Mouse (Mus musculus) ES-E14 (cell line): Measurements from ENCODE around the gene Rnasek. TPM values are rescaled to one million over a fixed set of nuclear protein-coding genes. Genes with fewer than 3 reads are reported as not detected.

Source experiments
- DNase-seq: peaks from one replicate; pipeline ENCODE4 v3.0.0-alpha.2; 2013; ENCODE audit warnings: low read depth, low spot score
- H3K27ac ChIP-seq: 2 replicates; pipeline ENCODE4 v1.5.1; 2012; ENCODE audit warnings: low read depth, mild to moderate bottlenecking, low read length, moderate library complexity, mixed read lengths; ENCODE audit not compliant: poor library complexity, insufficient read depth, severe bottlenecking
- H3K36me3 ChIP-seq: 2 replicates; pipeline ENCODE4 v1.6.1; 2012; ENCODE audit warnings: mild to moderate bottlenecking, low read length, moderate library complexity, mixed read lengths; ENCODE audit not compliant: control insufficient read depth, poor library complexity, insufficient read depth, severe bottlenecking
- H3K4me1 ChIP-seq, 2 experiments: fragments of 150-350 bp in 1 of 2; sonication (generic) in 1 of 2; 2 replicates each; pipeline ENCODE4 v1.6.1; 2012; ENCODE audit warnings: low read length in 2 of 2, mild to moderate bottlenecking in 1 of 2, mixed read lengths in 1 of 2; ENCODE audit not compliant: control insufficient read depth in 2 of 2, insufficient read depth in 2 of 2, poor library complexity in 1 of 2
- H3K4me3 ChIP-seq, 2 experiments: fragments of 150-350 bp in 1 of 2; sonication (generic) in 1 of 2; 2 replicates each; pipeline ENCODE4 v1.5.1; 2012; ENCODE audit warnings: low read length in 2 of 2, low read depth in 1 of 2, mild to moderate bottlenecking in 1 of 2, mixed read lengths in 1 of 2; ENCODE audit not compliant: insufficient read depth in 1 of 2, poor library complexity in 1 of 2, severe bottlenecking in 1 of 2
- H3K9ac ChIP-seq: 2 replicates; pipeline ENCODE4 v1.6.1; 2012; ENCODE audit warnings: low read depth, mild to moderate bottlenecking, low read length, mixed read lengths; ENCODE audit not compliant: poor library complexity, insufficient read depth, severe bottlenecking
- H3K9me3 ChIP-seq: fragments of 150-350 bp; sonication (generic); 2 replicates; pipeline ENCODE4 v1.6.1; 2012; ENCODE audit warnings: low read depth, mild to moderate bottlenecking, low read length; ENCODE audit not compliant: control insufficient read depth, insufficient read depth
- CHD2 ChIP-seq: IDR thresholded peaks from 2 replicates; pipeline ENCODE4 v1.6.1; 2014; ENCODE audit warnings: mild to moderate bottlenecking, low read depth, low read length, inconsistent platforms
- HCFC1 ChIP-seq: IDR thresholded peaks from 2 replicates; pipeline ENCODE4 v1.6.1; 2012; ENCODE audit warnings: low read length, inconsistent platforms, borderline replicate concordance; ENCODE audit not compliant: insufficient read depth
- MAFK ChIP-seq: IDR thresholded peaks from 2 replicates; pipeline ENCODE4 v1.6.1; 2014; ENCODE audit warnings: mild to moderate bottlenecking, low read depth, low read length, inconsistent platforms; ENCODE audit not compliant: insufficient read depth
- ZC3H11A ChIP-seq: IDR thresholded peaks from 2 replicates; pipeline ENCODE4 v1.6.1; 2012; ENCODE audit warnings: low read depth, mild to moderate bottlenecking, inconsistent platforms, low read length, borderline replicate concordance
- ZNF384 ChIP-seq: IDR thresholded peaks from 2 replicates; pipeline ENCODE4 v1.6.1; 2012; ENCODE audit warnings: low read depth, low read length, inconsistent platforms
- in situ Hi-C, 2 experiments: fragments of 600-800 bp; cut with MboI; formaldehyde crosslinking; loops; one replicate each; pipeline ENCODE4 v1.15.1; 2025; ENCODE audit warnings: low sequenced_read_pairs in 2 of 2, inconsistent platforms in 1 of 2; ENCODE audit not compliant: unreplicated experiment in 2 of 2
- total RNA-seq: library from RNA; depleted of rRNA; stranded (reverse); fragments of 300-350 nt; gene quantifications from 2 replicates; pipeline ENCODE4 v1.2.3, GENCODE M21; 2012

Gene Rnasek
- total RNA-seq, 1 experiment, result 66.0 TPM

GRCm38 (mm10) chr11:70220731-70221602 is 18.7 kb downstream of the Rnasek start, which contains the start of gene Slc16a13:
TSS of gene Slc16a13 (minus strand) at chr11:70221064.
- Histone ChIP-seq H3K9ac (peak within 1 kb of the TSS; percentile 66), H3K27ac (peak within 1 kb of the TSS; percentile 14; the same call in 1 of the 2 replicates), H3K36me3 (peaks cover 14% of the 10 kb centered on the region), H3K4me1 (peaks cover 2 to 15% of the 10 kb centered on the region in 2 experiments; a peak in 2 of 4 replicates), H3K4me3 (peak within 1 kb of the TSS; percentile 61 to 67), H3K9me3 (no peaks in the 10 kb centered on the region)
- peak; percentile 98 for DNase-seq
- in situ Hi-C loops, result no loop called here
- TF ChIP-seq MAFK (no peak), HCFC1 (0 out of 2 replicates have a peak, but pooled peaks have one; percentile 34)

- Histone ChIP-seq H3K9me3 (no peaks in the 10 kb centered on the region), H3K9ac (peak overlapping the region; percentile 66), H3K27ac (peak overlapping the region; percentile 14; the same call in 1 of the 2 replicates), H3K4me1 (peaks cover 2 to 15% of the 10 kb centered on the region in 2 experiments; a peak in 2 of 4 replicates), H3K36me3 (peaks cover 14% of the 10 kb centered on the region), H3K4me3 (peak overlapping the region; percentile 61 to 67)
- in situ Hi-C loops, result no loop called here
- no peak for TF ChIP-seq CHD2
- no peak for DNase-seq
These were observed 19.3 kb downstream of the Rnasek start for GRCm38 (mm10) chr11:70220323-70220722.

GRCm38 (mm10) chr11:70219873-70220272 is 19.8 kb downstream of the Rnasek start:
- no peak for TF ChIP-seq ZNF384
- no peak for TF ChIP-seq ZC3H11A
- TF ChIP-seq CHD2, result no peak
- H3K4me3 ChIP-seq, result peak overlapping the region; percentile 61 to 67
- H3K9me3 ChIP-seq, result no peaks in the 10 kb centered on the region
- no peak overlapping the region for H3K27ac ChIP-seq
- peaks cover 2 to 19% of the 10 kb centered on the region in 2 experiments; a peak in 3 of 4 replicates for H3K4me1 ChIP-seq
- peak overlapping the region; percentile 66 for H3K9ac ChIP-seq
- H3K36me3 ChIP-seq, result peaks cover 14% of the 10 kb centered on the region
- DNase-seq, result no peak
- in situ Hi-C loops, result loop anchor here in 1 of 2 experiments (10.0 kb wide), 1 partner anchor 285 kb away; the partner anchor contains the start of gene Ybx2

- no peak overlapping the region for H3K4me3 ChIP-seq
- DNase-seq, result no peak
- in situ Hi-C loops, result loop anchor here in 1 of 2 experiments (10.0 kb wide), 1 partner anchor 284 kb away; the partner anchor contains the start of gene Ybx2
- H3K9me3 ChIP-seq, result no peaks in the 10 kb centered on the region
- peaks cover 14% of the 10 kb centered on the region for H3K36me3 ChIP-seq
- H3K9ac ChIP-seq, result no peak overlapping the region
- no peak for TF ChIP-seq MAFK
- peaks cover 2 to 23% of the 10 kb centered on the region in 2 experiments; a peak in 3 of 4 replicates for H3K4me1 ChIP-seq
- no peak overlapping the region for H3K27ac ChIP-seq
These were observed 20.7 kb downstream of the Rnasek start for GRCm38 (mm10) chr11:70218741-70219470.
